Mouse (Mus musculus) embryonic facial prominence, embryonic 10.5 days (tissue): ENCODE data around the gene Esf1. TPM values are rescaled to one million over a fixed set of nuclear protein-coding genes. Genes with fewer than 3 reads are reported as not detected.
A peak's percentile ranks its signal among the peaks of the same experiment; 100 is the strongest.
"Not testable (repeated sequence)": the region's sequence is repeated elsewhere in the genome, so short reads cannot be mapped to it uniquely, and the experiment has no call there.

Experiments used
- DNase-seq: peaks from one replicate; pipeline ENCODE4 v3.0.0-alpha.2; 2017; ENCODE audit warnings: low spot score
- H3K27ac ChIP-seq: fragments of 300-500 bp; sonication (generic); replicated peaks from 2 replicates; pipeline ENCODE4 v1.5.1; 2016; ENCODE audit warnings: mild to moderate bottlenecking
- H3K27me3 ChIP-seq: fragments of 300-500 bp; sonication (generic); replicated peaks from 2 replicates; pipeline ENCODE4 v1.6.1; 2016; ENCODE audit warnings: low read depth, mild to moderate bottlenecking; ENCODE audit not compliant: poor library complexity, severe bottlenecking
- H3K36me3 ChIP-seq: fragments of 300-500 bp; sonication (generic); replicated peaks from 2 replicates; pipeline ENCODE4 v1.6.1; 2016; ENCODE audit warnings: mild to moderate bottlenecking, moderate library complexity
- H3K4me1 ChIP-seq: fragments of 300-500 bp; sonication (generic); 2 replicates; pipeline ENCODE4 v1.6.1; 2016
- H3K4me3 ChIP-seq: fragments of 300-500 bp; sonication (generic); 2 replicates; pipeline ENCODE4 v1.5.1; 2016; ENCODE audit warnings: mild to moderate bottlenecking, moderate library complexity
- H3K9me3 ChIP-seq: fragments of 300-500 bp; sonication (generic); 2 replicates; pipeline ENCODE4 v1.6.1; 2016; ENCODE audit warnings: mild to moderate bottlenecking
- WGBS: fragments of 180-500 bp; shearing (Covaris S2); methylation state at CpG from one replicate; pipeline ENCODE4 v1.1.7; 2016; 5-methylcytosine and 5-hydroxymethylcytosine counted together
- polyA plus RNA-seq: library from polyadenylated mRNA; unstranded; fragments of >200 nt; fragmentation: Nextera tagmentation; extraction: Ambion mirVana; gene quantifications from 2 replicates; pipeline ENCODE4 v1.2.1, GENCODE M21; 2016

The Esf1 gene
- polyA plus RNA-seq, 1 experiment from 2014 or later, result 33.2 TPM

- no peak for DNase-seq
- H3K4me3 ChIP-seq, result no peak overlapping the region
- H3K27me3 ChIP-seq, result no peaks in the 10 kb centered on the region
- H3K4me1 ChIP-seq, result peaks cover 12% of the 10 kb centered on the region
- H3K9me3 ChIP-seq, result no peaks in the 10 kb centered on the region
- H3K36me3 ChIP-seq, result no peaks in the 10 kb centered on the region
- WGBS, result 82% methylated on average over 11 of the region's 11 CpGs
- H3K27ac ChIP-seq, result no peak overlapping the region
Observed at GRCm38 (mm10) chr2:140080747-140081577, 89.4 kb downstream of the Esf1 start.

- peaks cover 12% of the 10 kb centered on the region for H3K4me1 ChIP-seq
- not testable (repeated sequence) for H3K36me3 ChIP-seq, H3K9me3 ChIP-seq, DNase-seq, H3K4me3 ChIP-seq, H3K27ac ChIP-seq, H3K27me3 ChIP-seq
Observed at GRCm38 (mm10) chr2:140079284-140079683, 91.1 kb downstream of the Esf1 start.

- 54% methylated on average over 6 of the region's 6 CpGs for WGBS
- Histone ChIP-seq H3K9me3 (no peaks in the 10 kb centered on the region), H3K36me3 (no peaks in the 10 kb centered on the region), H3K27ac (no peak overlapping the region), H3K27me3 (no peaks in the 10 kb centered on the region), H3K4me3 (no peak overlapping the region), H3K4me1 (peaks cover 12% of the 10 kb centered on the region)
- DNase-seq, result no peak
Observed at GRCm38 (mm10) chr2:140078600-140079280, 91.6 kb downstream of the Esf1 start.

- Histone ChIP-seq H3K27me3 (no peaks in the 10 kb centered on the region), H3K4me3 (no peak overlapping the region), H3K4me1 (peaks cover 12% of the 10 kb centered on the region), H3K36me3 (no peaks in the 10 kb centered on the region), H3K27ac (no peak overlapping the region), H3K9me3 (no peaks in the 10 kb centered on the region)
- WGBS, result 12% methylated on average over 1 of the region's 1 CpGs
- DNase-seq, result peak; percentile 27
Observed at GRCm38 (mm10) chr2:140077476-140077875, 92.9 kb downstream of the Esf1 start.

- Histone ChIP-seq H3K36me3 (no peaks in the 10 kb centered on the region), H3K27me3 (no peaks in the 10 kb centered on the region), H3K27ac (no peak overlapping the region), H3K4me3 (no peak overlapping the region), H3K4me1 (peaks cover 12% of the 10 kb centered on the region), H3K9me3 (no peaks in the 10 kb centered on the region)
- DNase-seq, result no peak
- 85% methylated on average over 3 of the region's 3 CpGs for WGBS
Observed at GRCm38 (mm10) chr2:140075150-140075549, 95.2 kb downstream of the Esf1 start.

Other genes starting within 250 kb of the Esf1 start
- gene Tasp1, start 103.8 kb downstream of the Esf1 start, polyA plus RNA-seq, result 18.5 and 20.7 TPM in 2 replicates
- not detected in 2 replicates for gene Gm17374, start 18.5 kb downstream of the Esf1 start, polyA plus RNA-seq
- gene Ndufaf5, start 85 bp upstream of the Esf1 start, polyA plus RNA-seq, result 26.7 and 28.7 TPM in 2 replicates
- not detected in 2 replicates for gene Sel1l2, start 219.1 kb upstream of the Esf1 start, polyA plus RNA-seq
- gene Macrod2, start 224.7 kb upstream of the Esf1 start, polyA plus RNA-seq, result 23.6 and 25.8 TPM in 2 replicates